Mouse (Mus musculus): Measurements from ENCODE around the gene Cacna1d.

The Cacna1d gene

DNA sequence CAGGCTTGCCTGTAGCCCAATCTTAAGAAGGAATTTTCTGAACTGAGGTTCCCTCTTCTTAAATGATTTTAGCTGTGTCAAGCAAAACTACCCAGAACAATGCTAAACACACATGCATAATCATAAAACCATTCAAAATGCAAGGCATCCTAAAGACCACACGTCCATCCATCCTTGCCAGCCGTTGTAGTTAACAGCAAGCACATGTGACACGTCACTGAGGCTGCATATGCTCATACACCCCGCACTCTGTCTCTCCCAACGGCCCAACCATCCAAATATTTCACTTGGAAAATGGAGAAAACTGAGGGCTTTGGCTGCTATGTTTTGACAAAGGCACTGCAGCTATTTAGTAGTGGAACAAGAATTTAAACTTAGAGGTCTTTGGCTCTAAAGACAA is 220.9 kb downstream of the Cacna1d start:
- no peak for DNase-seq (ENCODE audit: low read depth, low spot score)

DNA sequence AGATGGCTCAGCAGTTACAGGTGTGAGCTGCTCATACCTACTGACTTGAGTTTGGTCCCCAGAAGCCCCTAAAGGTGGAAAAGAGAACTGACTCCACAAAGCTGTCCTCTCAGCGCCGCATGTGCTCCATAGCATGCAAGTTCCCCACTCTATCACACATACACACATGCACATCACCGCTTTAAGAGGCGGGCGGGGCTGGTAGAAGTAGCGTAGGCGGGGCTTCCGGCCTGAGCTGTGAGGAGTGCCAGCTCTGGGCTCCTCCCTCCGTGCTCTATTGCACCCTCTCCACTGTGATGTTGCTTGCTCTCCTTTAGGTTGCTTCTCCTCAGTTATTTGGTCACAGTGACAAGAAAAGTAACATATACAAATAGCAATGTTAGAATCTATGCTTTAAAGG is 225.5 kb downstream of the Cacna1d start:
- DNase-seq (ENCODE audit: low read depth, low spot score): no peak

DNA sequence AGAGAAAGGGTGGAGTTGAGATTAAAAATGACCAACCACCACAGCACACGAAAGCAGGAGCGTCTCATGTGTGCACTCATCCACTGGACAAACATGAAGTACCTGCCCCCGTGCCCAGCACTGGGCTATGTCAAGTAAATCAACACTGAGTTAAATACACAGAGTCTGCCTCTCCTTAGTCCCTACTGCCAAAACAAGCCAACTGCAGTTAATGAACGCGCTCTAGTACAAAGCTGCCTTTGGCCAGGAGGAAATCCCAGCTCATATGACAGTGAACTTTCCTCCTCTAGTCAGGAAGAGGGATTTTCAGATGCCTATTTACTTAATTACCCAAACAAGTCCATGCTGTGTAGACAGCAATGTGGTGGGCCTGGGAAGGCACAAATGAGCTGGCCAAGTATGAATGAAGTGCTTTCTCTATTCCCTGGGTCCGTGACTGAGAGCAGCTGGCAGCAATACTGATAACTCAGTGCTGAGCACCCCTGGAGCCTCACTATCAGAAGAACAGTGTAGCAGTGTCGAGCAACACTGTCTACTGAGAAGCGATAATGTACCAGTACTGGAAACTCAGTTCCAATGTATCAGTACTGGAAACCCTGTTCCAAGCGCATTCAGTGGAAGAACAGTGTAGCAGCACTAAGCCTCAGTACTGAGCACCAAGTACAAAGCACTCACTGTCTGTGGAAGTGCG is 229.5 kb downstream of the Cacna1d start:
- DNase-seq (ENCODE audit: low read depth, low spot score): no peak

DNA sequence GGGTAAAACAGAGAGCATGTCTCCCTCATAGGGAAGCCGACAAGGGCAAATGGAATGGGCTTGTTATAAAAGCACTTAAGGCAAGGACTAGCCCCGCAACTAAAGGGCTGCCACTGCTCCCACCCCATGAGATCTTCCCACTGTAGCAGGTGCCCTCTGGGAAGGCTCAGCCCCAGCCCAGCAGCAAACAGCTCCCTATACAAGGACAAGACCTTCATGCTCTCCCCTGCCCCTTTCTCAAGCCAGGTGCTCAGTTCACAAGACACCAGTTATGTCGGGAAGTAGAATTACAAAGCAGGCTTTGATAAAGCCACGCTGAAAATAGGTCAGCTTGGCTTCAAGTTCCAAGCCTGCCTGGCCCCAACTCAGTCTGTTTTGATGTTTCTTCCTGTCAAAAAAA is 233.6 kb downstream of the Cacna1d start:
- DNase-seq (ENCODE audit: low read depth, low spot score): no peak

DNA sequence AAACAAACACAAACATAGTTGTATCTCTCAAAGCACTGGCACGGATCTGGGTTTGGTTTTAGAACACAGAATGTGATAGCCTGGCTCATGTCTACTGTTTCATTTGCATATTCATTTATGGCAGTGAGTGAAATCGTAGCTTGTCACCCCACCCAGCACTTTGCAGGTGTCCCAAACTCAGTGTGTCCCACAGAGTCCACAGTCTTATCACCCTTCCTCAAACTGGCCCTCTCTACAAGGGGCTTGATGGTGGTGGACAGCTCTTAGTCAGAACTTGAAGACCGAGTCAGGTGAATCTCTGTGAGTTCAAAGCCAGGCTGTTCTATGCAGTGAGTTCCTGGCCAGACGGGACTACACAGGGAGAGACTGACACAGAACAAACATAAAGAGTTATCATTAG is 234.8 kb downstream of the Cacna1d start:
- DNase-seq (ENCODE audit: low read depth, low spot score): no peak

DNA sequence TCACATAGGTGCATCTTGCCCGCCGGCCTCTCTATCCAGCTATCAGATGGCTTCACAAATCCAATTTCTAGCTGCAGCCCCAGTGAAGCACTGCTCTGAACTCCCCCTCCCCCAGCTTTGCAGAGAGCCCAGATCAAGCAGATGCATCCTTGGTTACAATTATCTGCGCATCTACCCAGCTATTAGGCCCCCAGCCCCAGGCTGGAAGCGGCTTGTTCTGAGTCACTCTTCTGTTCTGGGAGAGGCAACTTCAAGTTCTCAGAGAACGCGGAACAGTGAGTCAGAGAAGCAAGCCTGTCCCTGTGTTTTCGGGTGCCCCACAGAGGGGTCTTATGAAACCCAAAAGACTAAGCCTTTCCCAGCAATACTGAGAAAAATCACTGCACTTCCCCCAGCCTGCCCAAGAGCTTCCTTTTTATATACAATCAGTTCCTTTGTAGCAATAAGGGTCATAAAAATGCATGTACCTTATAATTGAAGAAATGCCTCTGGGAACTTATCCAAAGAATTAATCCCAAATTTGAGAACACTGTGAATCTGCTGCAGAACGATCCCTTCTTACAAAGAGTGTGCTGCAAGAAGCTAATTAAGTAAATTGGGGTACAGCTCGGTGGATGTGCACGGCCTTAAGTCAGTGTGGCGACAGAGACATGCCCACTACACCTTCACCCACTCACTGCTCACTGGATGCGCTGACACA is 235.4 kb downstream of the Cacna1d start:
- no peak for DNase-seq (ENCODE audit: low read depth, low spot score)

- DNase-seq (ENCODE audit: low read depth, low spot score): no peak
These were observed 236.5 kb downstream of the Cacna1d start for GRCm38 (mm10) chr14:30254776-30255175.

- DNase-seq (ENCODE audit: low read depth, low spot score): no peak
These were observed 238.4 kb downstream of the Cacna1d start for GRCm38 (mm10) chr14:30252824-30253223.

GRCm38 (mm10) chr14:30251351-30251750 is 239.9 kb downstream of the Cacna1d start:
- DNase-seq (ENCODE audit: low read depth, low spot score): no peak

GRCm38 (mm10) chr14:30249591-30249990 is 241.7 kb downstream of the Cacna1d start:
- no peak for DNase-seq (ENCODE audit: low read depth, low spot score)

DNA sequence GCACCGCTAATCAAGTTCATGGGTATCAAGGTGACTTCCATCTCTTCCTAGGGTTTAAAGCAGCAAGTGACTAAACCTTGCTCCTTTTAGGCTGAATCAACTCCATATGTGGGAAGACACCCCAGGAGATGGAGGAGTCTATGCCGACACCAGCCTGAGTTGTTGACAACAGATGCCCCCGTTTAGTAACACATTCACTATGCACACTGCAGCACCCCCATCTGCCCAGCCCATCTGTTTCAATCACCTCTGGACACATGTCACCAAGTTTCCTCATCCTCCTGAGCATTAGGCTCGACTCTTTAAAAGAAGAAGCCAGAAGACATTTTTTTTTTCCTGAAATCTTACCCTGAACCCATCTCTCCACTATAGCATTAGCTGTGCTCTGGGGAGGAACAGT is 242.4 kb downstream of the Cacna1d start:
- no peak for DNase-seq (ENCODE audit: low read depth, low spot score)

DNA sequence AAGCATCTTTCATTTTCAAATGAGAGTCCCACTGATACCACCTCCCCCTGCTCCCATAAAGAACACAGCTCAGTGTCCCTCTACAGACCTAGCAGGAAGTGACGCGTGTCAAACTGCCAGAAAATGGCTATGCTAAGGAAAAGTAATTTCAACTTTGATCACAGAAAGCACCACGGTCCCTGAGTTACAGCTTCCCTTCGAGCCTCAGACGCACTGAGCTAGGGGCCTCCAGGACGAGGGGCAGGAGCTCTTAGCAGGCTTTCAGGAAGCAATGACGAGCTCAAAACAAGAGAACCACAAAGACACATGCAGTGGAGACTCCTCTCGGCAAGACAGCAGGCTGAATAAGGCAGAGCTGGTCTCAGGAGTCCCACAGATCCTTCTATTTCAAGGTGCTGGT is 243.1 kb downstream of the Cacna1d start:
- DNase-seq (ENCODE audit: low read depth, low spot score): no peak

DNA sequence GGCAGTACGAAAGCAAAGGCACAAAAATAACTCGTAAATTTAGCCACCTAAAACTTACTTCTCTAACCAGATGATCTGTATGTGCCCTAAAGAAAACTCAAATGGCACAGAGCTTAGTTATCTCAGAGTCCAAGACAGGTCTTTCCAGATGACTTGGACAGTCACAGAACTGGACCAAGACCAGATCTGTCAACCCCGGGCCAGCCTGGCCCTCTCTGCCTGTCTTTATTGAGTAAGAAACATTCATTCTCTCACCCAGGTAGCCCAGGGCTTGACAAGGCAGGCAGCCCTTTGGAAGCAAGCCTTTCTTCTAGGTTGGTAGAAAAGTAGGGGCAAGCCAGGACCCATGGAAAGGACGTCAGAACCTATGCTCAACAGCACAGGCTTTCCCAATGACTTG is 243.6 kb downstream of the Cacna1d start:
- no peak for DNase-seq (ENCODE audit: low read depth, low spot score)

- DNase-seq (ENCODE audit: low read depth, low spot score): no peak
These were observed 246.5 kb downstream of the Cacna1d start for GRCm38 (mm10) chr14:30244776-30245175.

DNA sequence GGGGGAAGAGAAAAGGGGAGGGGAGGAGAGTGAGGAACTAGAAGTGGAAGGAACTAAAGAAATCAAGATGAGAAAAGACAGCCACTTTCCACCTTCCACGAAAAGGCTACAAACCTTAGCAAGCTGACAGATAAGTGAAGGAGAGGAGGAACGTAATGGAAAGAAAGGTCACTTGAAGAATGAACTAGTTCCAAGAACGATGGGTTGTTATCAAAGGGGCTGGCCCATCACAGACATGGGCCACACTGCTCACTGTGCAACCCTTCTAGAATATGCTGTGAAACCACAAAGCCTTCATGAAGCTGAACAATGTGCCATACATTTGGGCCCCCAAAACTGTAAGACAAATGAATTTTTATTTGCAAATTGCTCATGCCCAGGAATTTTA is 248.4 kb downstream of the Cacna1d start:
- DNase-seq (ENCODE audit: low read depth, low spot score): no peak

DNA sequence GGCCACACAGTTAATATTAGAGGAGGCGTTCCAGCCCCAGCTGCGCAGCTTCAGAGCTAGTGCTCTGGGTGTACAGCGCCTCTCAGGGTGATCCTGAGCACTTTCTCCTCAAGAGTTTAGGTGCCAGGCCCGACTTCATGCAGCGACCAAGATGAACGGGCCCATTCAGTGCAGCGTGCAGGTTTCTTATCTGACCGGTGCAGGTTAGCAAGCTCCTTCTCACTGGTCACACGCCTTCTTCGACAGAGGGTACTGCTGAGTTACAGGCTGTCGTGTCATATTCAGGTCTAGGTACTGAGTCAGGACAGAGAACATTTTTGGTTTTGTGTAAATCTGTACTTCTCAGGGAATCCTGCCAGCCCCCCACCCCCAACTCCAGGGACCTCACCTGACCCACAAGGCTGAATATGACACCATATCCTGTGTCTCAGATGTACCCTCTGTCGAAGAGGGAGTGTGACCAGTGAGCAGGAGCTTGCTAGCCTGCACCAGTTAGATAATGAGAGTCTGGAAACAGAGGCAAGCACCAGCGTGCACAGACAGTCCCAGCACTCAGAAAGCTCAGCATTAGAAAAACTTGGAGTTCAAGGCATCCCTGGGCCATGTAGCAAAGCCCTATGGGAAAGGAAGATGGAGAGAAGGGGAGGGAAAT is 249.0 kb downstream of the Cacna1d start:
- no peak for DNase-seq (ENCODE audit: low read depth, low spot score)

DNA sequence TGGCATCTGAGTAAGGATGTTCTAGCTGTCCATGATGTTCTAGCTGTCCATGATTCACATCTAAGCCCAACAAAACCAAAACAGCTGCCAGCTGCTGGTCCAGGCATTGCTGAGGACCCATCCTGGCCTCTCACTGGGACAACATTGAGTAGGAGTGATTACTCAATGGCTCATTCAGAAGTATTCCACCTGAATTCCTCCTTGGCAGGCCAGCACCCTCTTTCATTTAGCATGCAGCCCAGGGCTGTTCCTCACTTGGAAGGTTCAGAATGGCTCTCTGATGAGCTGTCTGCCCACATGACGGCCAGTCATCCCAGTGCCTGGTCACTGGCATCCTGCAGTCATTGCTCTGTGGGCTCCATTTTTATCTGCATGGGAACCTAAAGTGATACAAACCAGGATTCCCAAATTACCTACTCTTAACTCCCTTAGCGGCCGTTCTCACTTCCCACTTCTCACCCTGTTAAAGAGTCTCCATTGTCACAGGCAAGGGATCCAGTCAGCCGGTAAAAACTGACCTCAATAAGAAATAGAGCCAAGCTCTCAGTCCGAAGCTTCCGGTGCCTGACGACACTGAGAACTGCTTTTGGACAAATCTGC is 250.2 kb downstream of the Cacna1d start:
- DNase-seq (ENCODE audit: low read depth, low spot score): no peak

GRCm38 (mm10) chr14:30238807-30239206 is 252.4 kb downstream of the Cacna1d start:
- DNase-seq (ENCODE audit: low read depth, low spot score): no peak

DNA sequence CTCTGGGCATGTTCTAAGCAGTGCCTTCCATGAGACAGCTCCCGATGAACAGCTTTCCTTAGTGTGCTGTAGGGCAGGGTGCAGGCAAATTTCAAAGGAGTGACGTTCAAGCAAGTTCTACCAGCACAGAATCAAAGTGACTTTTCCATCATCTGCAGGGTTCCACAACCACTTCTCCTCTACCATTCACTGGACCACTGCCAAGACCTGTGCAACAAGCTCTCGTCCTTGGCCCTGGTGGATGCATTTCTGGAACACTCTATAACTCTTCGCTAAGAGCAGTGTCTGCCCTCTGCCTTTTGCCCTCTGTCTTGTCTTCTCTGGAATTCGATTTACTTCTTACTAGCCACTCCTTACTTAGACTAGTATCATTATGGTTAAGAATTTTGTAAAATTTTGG is 266.1 kb downstream of the Cacna1d start:
- no peak for DNase-seq (ENCODE audit: low read depth, low spot score)

DNA sequence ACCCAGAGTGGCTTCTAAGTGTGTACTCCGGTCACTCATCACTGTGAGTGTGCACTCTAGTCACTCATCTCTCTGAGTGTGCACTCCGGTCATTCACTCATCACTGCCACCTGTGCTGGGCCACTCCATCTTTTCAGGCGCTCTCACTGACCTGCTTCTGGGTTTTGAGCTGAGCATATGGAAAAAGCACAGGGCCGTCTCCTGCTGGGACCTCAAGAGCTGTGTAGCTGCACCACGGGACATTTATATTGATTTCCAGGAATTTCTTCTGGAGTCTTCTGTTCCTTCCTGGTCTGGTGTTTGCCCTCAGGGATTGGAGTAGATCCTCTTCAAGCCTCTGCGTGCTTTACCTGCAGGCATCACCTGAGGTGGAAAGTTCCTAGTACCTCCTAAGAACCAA is 269.2 kb downstream of the Cacna1d start:
- DNase-seq (ENCODE audit: low read depth, low spot score): no peak

DNA sequence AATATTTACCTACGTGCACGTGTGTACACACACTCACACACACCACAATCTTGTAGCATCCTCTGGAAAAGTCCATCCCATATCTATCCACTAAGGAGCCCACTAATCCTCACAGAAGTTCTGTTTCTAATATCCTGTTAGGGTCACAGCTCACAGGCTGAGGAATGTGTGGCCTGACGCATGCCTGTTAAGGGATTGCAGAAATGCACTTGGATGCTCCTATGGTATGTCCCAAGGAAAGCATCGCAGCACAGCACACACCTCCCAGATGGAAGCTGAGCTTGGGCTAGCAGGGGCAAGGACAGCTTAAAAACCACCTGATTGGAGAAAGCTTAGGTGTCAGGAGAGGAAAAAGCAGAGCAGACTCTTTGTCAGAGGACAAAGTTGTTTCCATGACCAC is 271.4 kb downstream of the Cacna1d start:
- DNase-seq (ENCODE audit: low read depth, low spot score): no peak

DNA sequence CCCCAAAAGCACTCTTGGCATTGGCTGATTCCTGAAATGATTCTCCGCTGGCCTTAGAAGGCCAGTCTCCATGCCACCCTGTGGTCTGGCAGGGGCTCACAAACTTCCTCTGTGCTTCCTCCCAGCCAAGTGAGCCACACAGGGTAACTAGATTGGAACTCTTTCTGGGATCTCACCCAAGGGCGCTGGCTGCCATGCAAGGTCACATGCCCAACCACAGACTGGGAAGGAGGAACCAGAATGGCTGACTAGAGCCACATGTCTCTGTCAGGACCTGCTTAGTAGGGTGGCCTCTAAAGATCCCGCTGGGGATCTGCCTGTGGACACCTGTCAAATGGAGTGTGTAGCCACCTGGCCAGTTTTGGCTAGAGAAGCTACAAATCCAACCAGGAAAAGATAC is 273.1 kb downstream of the Cacna1d start:
- no peak for DNase-seq (ENCODE audit: low read depth, low spot score)

GRCm38 (mm10) chr14:30217124-30217523 is 274.1 kb downstream of the Cacna1d start:
- DNase-seq (ENCODE audit: low read depth, low spot score): no peak
